Mouse (Mus musculus): ENCODE measurements around the gene Rnft1.

- TF ChIP-seq CTCF (IDR thresholded peaks at IDR 0.05; ENCODE audit: low read depth) (no peak), EP300 (IDR thresholded peaks at IDR 0.05; ENCODE audit: low read depth) (no peak)
Observed at GRCm38 (mm10) chr11:86539716-86540475, 55.4 kb downstream of the Rnft1 start.
